Mouse (Mus musculus): ENCODE data around the gene Rmnd1. TPM values are rescaled to one million over a fixed set of nuclear protein-coding genes. Genes with fewer than 3 reads are reported as not detected.

Gene Rmnd1
- polyA plus RNA-seq, 1 experiment from 2014 or later: 45.4 TPM

- 12% methylated on average over 19 of the region's 19 CpGs for WGBS
- peak; percentile 0; the same call in 1 of the 2 replicates for ATAC-seq (ENCODE audit: low FRiP score)
- H3K27ac ChIP-seq: peak overlapping the region; percentile 82
These were observed 988 bp upstream of the Rmnd1 start for GRCm38 (mm10) chr10:4432996-4433755.

GRCm38 (mm10) chr10:4431746-4432122, 454 bp downstream of the Rmnd1 start:
- H3K9ac ChIP-seq: peak overlapping the region; percentile 73
- ATAC-seq (ENCODE audit: low FRiP score): peak; percentile 59
- H3K4me3 ChIP-seq: peak overlapping the region; percentile 64
- no peaks in the 10 kb centered on the region for H3K27me3 ChIP-seq
- H3K9me3 ChIP-seq (replicated peaks): no peaks in the 10 kb centered on the region
- H3K4me1 ChIP-seq: peaks cover 14% of the 10 kb centered on the region
- 15% methylated on average over 5 of the region's 5 CpGs for WGBS
- H3K36me3 ChIP-seq: peaks cover 13% of the 10 kb centered on the region
- H3K4me2 ChIP-seq (replicated peaks): peak overlapping the region; percentile 73
- H3K27ac ChIP-seq: peak overlapping the region; percentile 68

More at GRCm38 (mm10) chr10:4432996-4433755, 988 bp upstream of the Rmnd1 start:
- peak overlapping the region; percentile 56 for H3K4me2 ChIP-seq (replicated peaks)
- H3K9me3 ChIP-seq (replicated peaks): no peaks in the 10 kb centered on the region
- peaks cover 7% of the 10 kb centered on the region; the same call in 1 of the 2 replicates for H3K36me3 ChIP-seq
- peak overlapping the region; percentile 69 for H3K9ac ChIP-seq
- no peaks in the 10 kb centered on the region for H3K27me3 ChIP-seq
- H3K4me1 ChIP-seq: peaks cover 14% of the 10 kb centered on the region
- peak overlapping the region; percentile 55 for H3K4me3 ChIP-seq

GRCm38 (mm10) chr10:4430826-4431225, 1.4 kb downstream of the Rmnd1 start:
- H3K4me2 ChIP-seq (replicated peaks): peak overlapping the region; percentile 73; the same call in 1 of the 2 replicates

GRCm38 (mm10) chr10:4430399-4430798, 1.8 kb downstream of the Rmnd1 start:
- Histone ChIP-seq H3K4me1 (peaks cover 14% of the 10 kb centered on the region), H3K27ac (no peak overlapping the region), H3K27me3 (no peaks in the 10 kb centered on the region), H3K9ac (0 out of 2 replicates have a peak overlapping the region, but pooled peaks have one; percentile 73), H3K4me3 (no peak overlapping the region), H3K36me3 (peaks cover 20% of the 10 kb centered on the region), H3K4me2 (replicated peaks) (no peak overlapping the region), H3K9me3 (replicated peaks) (no peaks in the 10 kb centered on the region)
- no peak for ATAC-seq (ENCODE audit: low FRiP score)
- 93% methylated on average over 8 of the region's 8 CpGs for WGBS

More at GRCm38 (mm10) chr10:4430826-4431225, 1.4 kb downstream of the Rmnd1 start:
- Histone ChIP-seq H3K36me3 (peaks cover 18% of the 10 kb centered on the region), H3K27me3 (no peaks in the 10 kb centered on the region), H3K9me3 (replicated peaks) (no peaks in the 10 kb centered on the region), H3K4me1 (peaks cover 14% of the 10 kb centered on the region), H3K27ac (no peak overlapping the region), H3K4me3 (0 out of 2 replicates have a peak overlapping the region, but pooled peaks have one; percentile 64), H3K9ac (peak overlapping the region; percentile 73; the same call in 1 of the 2 replicates)
- 92% methylated on average over 3 of the region's 3 CpGs for WGBS
- no peak for ATAC-seq (ENCODE audit: low FRiP score)

GRCm38 (mm10) chr10:4425245-4425644, 6.9 kb downstream of the Rmnd1 start:
- Histone ChIP-seq H3K4me3 (no peak overlapping the region), H3K4me1 (no peaks in the 10 kb centered on the region), H3K4me2 (replicated peaks) (no peak overlapping the region), H3K9ac (no peak overlapping the region), H3K27ac (no peak overlapping the region), H3K9me3 (replicated peaks) (no peaks in the 10 kb centered on the region), H3K27me3 (no peaks in the 10 kb centered on the region), H3K36me3 (peaks cover 45% of the 10 kb centered on the region)
- no peak for ATAC-seq (ENCODE audit: low FRiP score)
- WGBS: 87% methylated on average over 8 of the region's 8 CpGs

- Histone ChIP-seq H3K36me3 (peaks cover 46% of the 10 kb centered on the region), H3K9me3 (replicated peaks) (no peaks in the 10 kb centered on the region), H3K4me3 (no peak overlapping the region), H3K9ac (no peak overlapping the region), H3K4me2 (replicated peaks) (no peak overlapping the region), H3K27ac (no peak overlapping the region), H3K4me1 (0 out of 2 replicates have a peak, but pooled peaks cover 2% of the 10 kb centered on the region), H3K27me3 (no peaks in the 10 kb centered on the region)
- 89% methylated on average over 1 of the region's 1 CpGs for whole genome bisulfite sequencing
- ATAC-seq (ENCODE audit: low FRiP score): no peak
These were observed 25.0 kb downstream of the Rmnd1 start for GRCm38 (mm10) chr10:4407191-4407590.

- 91% methylated on average over 5 of the region's 5 CpGs for WGBS
These were observed 26.7 kb downstream of the Rmnd1 start for GRCm38 (mm10) chr10:4405511-4405910.

GRCm38 (mm10) chr10:4404895-4405491, 27.2 kb downstream of the Rmnd1 start:
- Histone ChIP-seq H3K4me1 (no peaks in the 10 kb centered on the region), H3K9me3 (replicated peaks) (no peaks in the 10 kb centered on the region), H3K36me3 (peaks cover 38% of the 10 kb centered on the region), H3K4me3 (no peak overlapping the region), H3K9ac (no peak overlapping the region), H3K27ac (no peak overlapping the region), H3K27me3 (no peaks in the 10 kb centered on the region), H3K4me2 (replicated peaks) (no peak overlapping the region)
- peak; percentile 53 for ATAC-seq (ENCODE audit: low FRiP score)
- WGBS: 58% methylated on average over 5 of the region's 5 CpGs

More at GRCm38 (mm10) chr10:4405511-4405910, 26.7 kb downstream of the Rmnd1 start:
- peak; percentile 15; the same call in 1 of the 2 replicates for ATAC-seq (ENCODE audit: low FRiP score)
- H3K36me3 ChIP-seq: peaks cover 42% of the 10 kb centered on the region
- no peak overlapping the region for H3K4me3 ChIP-seq
- H3K9ac ChIP-seq: no peak overlapping the region
- H3K9me3 ChIP-seq (replicated peaks): no peaks in the 10 kb centered on the region
- no peak overlapping the region for H3K27ac ChIP-seq
- H3K4me1 ChIP-seq: 0 out of 2 replicates have a peak, but pooled peaks cover 2% of the 10 kb centered on the region
- no peak overlapping the region for H3K4me2 ChIP-seq (replicated peaks)
- H3K27me3 ChIP-seq: no peaks in the 10 kb centered on the region

- ATAC-seq (ENCODE audit: low FRiP score): no peak
- no peaks in the 10 kb centered on the region for H3K4me1 ChIP-seq
- H3K4me3 ChIP-seq: no peak overlapping the region
- no peak overlapping the region for H3K4me2 ChIP-seq (replicated peaks)
- H3K27ac ChIP-seq: no peak overlapping the region
- H3K27me3 ChIP-seq: no peaks in the 10 kb centered on the region
- H3K9ac ChIP-seq: no peak overlapping the region
- no peaks in the 10 kb centered on the region for H3K9me3 ChIP-seq (replicated peaks)
- WGBS: 92% methylated on average over 5 of the region's 5 CpGs
- H3K36me3 ChIP-seq: peaks cover 29% of the 10 kb centered on the region
These were observed 34.1 kb downstream of the Rmnd1 start for GRCm38 (mm10) chr10:4398058-4398457.

- Histone ChIP-seq H3K27me3 (no peaks in the 10 kb centered on the region), H3K4me2 (replicated peaks) (no peak overlapping the region), H3K4me1 (peaks cover 16% of the 10 kb centered on the region), H3K27ac (no peak overlapping the region), H3K4me3 (no peak overlapping the region), H3K9ac (no peak overlapping the region), H3K9me3 (replicated peaks) (no peaks in the 10 kb centered on the region), H3K36me3 (peaks cover 24% of the 10 kb centered on the region)
- 94% methylated on average over 3 of the region's 3 CpGs for WGBS
- no peak for ATAC-seq (ENCODE audit: low FRiP score)
These were observed 36.9 kb downstream of the Rmnd1 start for GRCm38 (mm10) chr10:4395321-4395720.

- peaks cover 33% of the 10 kb centered on the region for H3K4me1 ChIP-seq
- no peak overlapping the region for H3K9ac ChIP-seq
- no peaks in the 10 kb centered on the region for H3K27me3 ChIP-seq
- ATAC-seq (ENCODE audit: low FRiP score): no peak
- H3K9me3 ChIP-seq (replicated peaks): no peaks in the 10 kb centered on the region
- 0 out of 2 replicates have a peak overlapping the region, but pooled peaks have one; percentile 7 for H3K27ac ChIP-seq
- 72% methylated on average over 6 of the region's 6 CpGs for WGBS
- peaks cover 16% of the 10 kb centered on the region for H3K36me3 ChIP-seq
- H3K4me3 ChIP-seq: no peak overlapping the region
- no peak overlapping the region for H3K4me2 ChIP-seq (replicated peaks)
These were observed 40.3 kb downstream of the Rmnd1 start for GRCm38 (mm10) chr10:4391851-4392250.

GRCm38 (mm10) chr10:4391076-4391475, 41.1 kb downstream of the Rmnd1 start:
- no peak for ATAC-seq (ENCODE audit: low FRiP score)
- no peak overlapping the region for H3K9ac ChIP-seq
- H3K27ac ChIP-seq: no peak overlapping the region
- no peaks in the 10 kb centered on the region for H3K27me3 ChIP-seq
- no peak overlapping the region for H3K4me2 ChIP-seq (replicated peaks)
- H3K4me1 ChIP-seq: peaks cover 33% of the 10 kb centered on the region
- 80% methylated on average over 5 of the region's 5 CpGs for WGBS
- peaks cover 12% of the 10 kb centered on the region; the same call in 1 of the 2 replicates for H3K36me3 ChIP-seq
- H3K4me3 ChIP-seq: no peak overlapping the region
- H3K9me3 ChIP-seq (replicated peaks): no peaks in the 10 kb centered on the region

Data from hindbrain, embryonic 12.5 days (tissue).